Mouse (Mus musculus) CH12.LX (cell line): ENCODE data around the gene Gm10160. TPM values are rescaled to one million over a fixed set of nuclear protein-coding genes. Genes with fewer than 3 reads are reported as not detected.

Source experiments
- DNase-seq: peaks from one replicate; pipeline ENCODE4 v3.0.0-alpha.2; 2013; ENCODE audit errors: extremely low read depth
- H3K27ac ChIP-seq: 2 replicates; pipeline ENCODE4 v1.5.1; 2012; ENCODE audit warnings: low read depth, mild to moderate bottlenecking, control low read depth, moderate library complexity; ENCODE audit not compliant: insufficient read depth
- H3K27me3 ChIP-seq: replicated peaks from 2 replicates; pipeline ENCODE3; 2012; ENCODE audit warnings: inconsistent platforms
- H3K36me3 ChIP-seq, 2 experiments: replicated peaks in 1 of 2; 2 replicates each; pipeline versions ENCODE3 to v1.6.1; 2012; ENCODE audit warnings: inconsistent platforms in 1 of 2, low read length in 1 of 2, mild to moderate bottlenecking in 1 of 2, mixed read lengths in 1 of 2, moderate library complexity in 1 of 2; ENCODE audit not compliant: control insufficient read depth in 1 of 2, insufficient read depth in 1 of 2
- H3K4me1 ChIP-seq, 2 experiments: 2 replicates each; pipeline ENCODE4 v1.6.1; 2012; ENCODE audit warnings: inconsistent platforms in 1 of 2, moderate library complexity in 1 of 2; ENCODE audit not compliant: insufficient read depth in 2 of 2, control insufficient read depth in 1 of 2
- H3K4me2 ChIP-seq: 2 replicates; pipeline ENCODE4 v1.6.1; 2012; ENCODE audit warnings: low read depth, mild to moderate bottlenecking, control low read depth; ENCODE audit not compliant: poor library complexity, insufficient read depth, severe bottlenecking
- H3K4me3 ChIP-seq, 3 experiments: fragments of 150-350 bp in 1 of 3; sonication (generic) in 1 of 3; replicated peaks in 1 of 3; 2 replicates each; pipeline versions ENCODE3 to v1.5.1; 2011 to 2012; ENCODE audit warnings: low read depth in 2 of 3, low read length in 2 of 3, mild to moderate bottlenecking in 2 of 3, moderate library complexity in 2 of 3, control low read depth in 1 of 3, improper control_type of control experiment in 1 of 3, inconsistent platforms in 1 of 3, mixed read lengths in 1 of 3; ENCODE audit not compliant: poor library complexity in 1 of 3
- H3K79me2 ChIP-seq: replicated peaks from 2 replicates; pipeline ENCODE4 v1.6.1; 2012; ENCODE audit warnings: mild to moderate bottlenecking, moderate library complexity; ENCODE audit not compliant: control insufficient read depth, poor library complexity, insufficient read depth, severe bottlenecking; ENCODE audit errors: extremely low read depth
- H3K9ac ChIP-seq: 2 replicates; pipeline ENCODE4 v1.6.1; 2012; ENCODE audit warnings: low read depth, mild to moderate bottlenecking, control low read depth, moderate library complexity; ENCODE audit not compliant: insufficient read depth
- H3K9me3 ChIP-seq: replicated peaks from 2 replicates; pipeline ENCODE3; 2012; ENCODE audit warnings: low read length, inconsistent platforms, mixed read lengths
- CHD1 ChIP-seq: IDR thresholded peaks from 2 replicates; pipeline ENCODE4 v1.6.1; 2012; ENCODE audit warnings: low read depth, low read length, improper control_type of control experiment, inconsistent platforms
- CTCF ChIP-seq, 2 experiments: IDR thresholded peaks in 1 of 2; conservative IDR thresholded peaks in 1 of 2; 2 replicates each; pipeline ENCODE4 v1.5.1; 2011 to 2012; ENCODE audit warnings: low read depth in 2 of 2, low read length in 2 of 2, improper control_type of control experiment in 1 of 2, inconsistent platforms in 1 of 2, mild to moderate bottlenecking in 1 of 2, moderate library complexity in 1 of 2
- E2F4 ChIP-seq: IDR thresholded peaks from 2 replicates; pipeline ENCODE4 v1.6.1; 2011; ENCODE audit warnings: low read depth, low read length, improper control_type of control experiment; ENCODE audit not compliant: insufficient replicate concordance
- ELF1 ChIP-seq: IDR thresholded peaks from 2 replicates; pipeline ENCODE4 v1.6.1; 2014; ENCODE audit warnings: low read depth, mild to moderate bottlenecking, inconsistent platforms, low read length, improper control_type of control experiment
- HCFC1 ChIP-seq: IDR thresholded peaks from 2 replicates; pipeline ENCODE4 v1.6.1; 2012; ENCODE audit warnings: low read depth, mild to moderate bottlenecking, inconsistent platforms, low read length, improper control_type of control experiment
- IRF4 ChIP-seq: IDR thresholded peaks from 2 replicates; pipeline ENCODE4 v1.6.1; 2014; ENCODE audit warnings: low read depth, mild to moderate bottlenecking, inconsistent platforms, low read length, improper control_type of control experiment
- JUND ChIP-seq: conservative IDR thresholded peaks from 2 replicates; pipeline ENCODE4 v1.6.1; 2011; ENCODE audit warnings: low read depth, low read length, improper control_type of control experiment
- KAT2A ChIP-seq: IDR thresholded peaks from 2 replicates; pipeline ENCODE4 v1.6.1; 2012; ENCODE audit warnings: low read length, improper control_type of control experiment, inconsistent platforms; ENCODE audit not compliant: insufficient replicate concordance
- MAFK ChIP-seq: IDR thresholded peaks from 2 replicates; pipeline ENCODE4 v1.6.1; 2011; ENCODE audit warnings: low read length, improper control_type of control experiment; ENCODE audit not compliant: insufficient replicate concordance
- MAZ ChIP-seq: IDR thresholded peaks from 2 replicates; pipeline ENCODE4 v1.6.1; 2012; ENCODE audit warnings: low read depth, mild to moderate bottlenecking, inconsistent platforms, low read length, improper control_type of control experiment, moderate library complexity
- NELFE ChIP-seq: IDR thresholded peaks from 2 replicates; pipeline ENCODE4 v1.6.1; 2011; ENCODE audit warnings: low read depth, low read length, improper control_type of control experiment
- PAX5 ChIP-seq: IDR thresholded peaks from 2 replicates; pipeline ENCODE4 v1.6.1; 2012; ENCODE audit warnings: low read length, inconsistent platforms, mixed read lengths
- POLR2A ChIP-seq: IDR thresholded peaks from 2 replicates; pipeline ENCODE4 v1.6.1; 2011; ENCODE audit warnings: low read depth, mild to moderate bottlenecking, improper control_type of control experiment, low read length
- RAD21 ChIP-seq: IDR thresholded peaks from 2 replicates; pipeline ENCODE4 v1.6.1; 2011; ENCODE audit warnings: low read depth, mild to moderate bottlenecking, low read length, improper control_type of control experiment, moderate library complexity
- SIN3A ChIP-seq: IDR thresholded peaks from 2 replicates; pipeline ENCODE4 v1.6.1; 2012; ENCODE audit warnings: low read length, improper control_type of control experiment, inconsistent platforms
- SMC3 ChIP-seq: IDR thresholded peaks from 2 replicates; pipeline ENCODE4 v1.6.1; 2011; ENCODE audit warnings: low read depth, low read length, improper control_type of control experiment
- TCF12 ChIP-seq: IDR thresholded peaks from 2 replicates; pipeline ENCODE4 v1.6.1; 2014; ENCODE audit warnings: low read depth, mild to moderate bottlenecking, inconsistent platforms, low read length, improper control_type of control experiment
- UBTF ChIP-seq: IDR thresholded peaks from 2 replicates; pipeline ENCODE4 v1.6.1; 2012; ENCODE audit warnings: low read depth, mild to moderate bottlenecking, inconsistent platforms, low read length, improper control_type of control experiment, moderate library complexity
- USF1 ChIP-seq: IDR thresholded peaks from 2 replicates; pipeline ENCODE4 v1.6.1; 2014; ENCODE audit warnings: low read depth, mild to moderate bottlenecking, inconsistent platforms, low read length, improper control_type of control experiment
- USF2 ChIP-seq: conservative IDR thresholded peaks from 2 replicates; pipeline ENCODE4 v1.6.1; 2011; ENCODE audit warnings: low read depth, low read length, improper control_type of control experiment
- ZC3H11A ChIP-seq: IDR thresholded peaks from 2 replicates; pipeline ENCODE4 v1.6.1; 2012; ENCODE audit warnings: low read depth, mild to moderate bottlenecking, inconsistent platforms, low read length, improper control_type of control experiment
- ZMIZ1 ChIP-seq: IDR thresholded peaks from 2 replicates; pipeline ENCODE4 v1.6.1; 2012; ENCODE audit warnings: low read depth, mild to moderate bottlenecking, inconsistent platforms, low read length, improper control_type of control experiment
- dilution Hi-C: fragments of 300-500 bp; cut with MboI; formaldehyde crosslinking; loops from 2 replicates; pipeline ENCODE4 v1.14.3; 2020; ENCODE audit warnings: low sequenced_read_pairs; ENCODE audit not compliant: extremely low pct_unique_long_range_greater_than_20kb, extremely low pct_ligation_motif_present
- in situ Hi-C: fragments of 300-500 bp; cut with MboI; formaldehyde crosslinking; loops from 3 replicates; pipeline ENCODE4 v1.14.3; 2019; ENCODE audit warnings: low sequenced_read_pairs, low pct_ligation_motif_present, low pct_unique_long_range_greater_than_20kb, mixed read lengths
- polyA plus RNA-seq: library from polyadenylated mRNA; unstranded; fragments of >175 nt; gene quantifications from 2 replicates; pipeline ENCODE4 v1.2.1, GENCODE M21; 2012; ENCODE audit warnings: low read depth; ENCODE audit not compliant: insufficient read length
- total RNA-seq, 2 experiments: library from RNA; depleted of rRNA; stranded (reverse); fragments of 300-350 nt in 1 of 2; fragments of >200 nt in 1 of 2; gene quantifications; 2 replicates each; pipeline ENCODE4 v1.2.3; 2012 to 2014

Gene Gm10160
- total and polyA plus RNA-seq, 3 experiments: not detected

- DNase-seq: no peak
- dilution Hi-C loops (no loop called here), in situ Hi-C loops (no loop called here)
- Histone ChIP-seq H3K9me3 (peaks cover 3% of the 10 kb centered on the region), H3K36me3 (no peaks in the 10 kb centered on the region), H3K79me2 (no peaks in the 10 kb centered on the region), H3K4me2 (no peak overlapping the region), H3K4me1 (peaks cover 1 to 2% of the 10 kb centered on the region in 2 experiments; a peak in 1 of 4 replicates), H3K27ac (no peak overlapping the region), H3K4me3 (no peak overlapping the region), H3K27me3 (no peaks in the 10 kb centered on the region), H3K9ac (no peak overlapping the region)
- TF ChIP-seq SMC3 (0 out of 2 replicates have a peak, but pooled peaks have one; percentile 3), RAD21 (no peak; the same call in 1 of the 2 replicates), CTCF (conservative IDR thresholded peaks at IDR 0.05 in 1 of 2, IDR thresholded peaks at IDR 0.05 in 1 of 2; ENCODE audit: low read depth in 2 of 2, low read length in 2 of 2) (peak in 1 of 2 experiments; percentile 42; a peak in 2 of 4 replicates)
Observed at GRCm38 (mm10) chr7:81834847-81835246, 20.7 kb downstream of the Gm10160 start.

- peak within 1 kb of the TSS; percentile 64 for H3K27ac ChIP-seq
- TF ChIP-seq KAT2A (0 out of 2 replicates have a peak, but pooled peaks have one; percentile 34), CHD1 (no peak), SIN3A (peak; percentile 18; the same call in 1 of the 2 replicates), NELFE (peak; percentile 52), TCF12 (peak; percentile 47), E2F4 (no peak), ELF1 (peak; percentile 74), POLR2A (peak; percentile 58; the same call in 1 of the 2 replicates), USF2 (no peak)
- TF ChIP-seq, all 38 proteins: peak for 6
- in situ Hi-C loops: no loop called here
- H3K9ac ChIP-seq: peak within 1 kb of the TSS; percentile 71
- H3K4me2 ChIP-seq: peak within 1 kb of the TSS; percentile 77
- peaks cover 36% of the 10 kb centered on the region for H3K79me2 ChIP-seq
- dilution Hi-C loops: no loop called here
- H3K4me1 ChIP-seq: peaks cover 8 to 33% of the 10 kb centered on the region in 2 experiments
- H3K27me3 ChIP-seq: no peaks in the 10 kb centered on the region
- peak within 1 kb of the TSS; percentile 76 to 89 (median 86) for H3K4me3 ChIP-seq
- H3K9me3 ChIP-seq: no peaks in the 10 kb centered on the region
- peak; percentile 59 for DNase-seq
- peaks cover 0 to 10% of the 10 kb centered on the region in 2 experiments for H3K36me3 ChIP-seq
Observed at GRCm38 (mm10) chr7:81829379-81829894, 26.2 kb downstream of the Gm10160 start, which contains the start of gene Btbd1. TSS of gene Btbd1 (minus strand) at chr7:81829431.

GRCm38 (mm10) chr7:81828681-81829378 lies 26.8 kb downstream of the Gm10160 start:
- Histone ChIP-seq H3K4me1 (peaks cover 8 to 37% of the 10 kb centered on the region in 2 experiments), H3K27ac (peak overlapping the region; percentile 64), H3K79me2 (peaks cover 42% of the 10 kb centered on the region), H3K4me3 (peak overlapping the region; percentile 76 to 89 (median 86)), H3K9me3 (no peaks in the 10 kb centered on the region), H3K4me2 (peak overlapping the region; percentile 77), H3K27me3 (no peaks in the 10 kb centered on the region), H3K9ac (peak overlapping the region; percentile 71), H3K36me3 (peaks cover 0 to 14% of the 10 kb centered on the region in 2 experiments)
- dilution Hi-C loops: no loop called here
- DNase-seq: no peak
- in situ Hi-C loops: no loop called here
- TF ChIP-seq UBTF (peak; percentile 67; the same call in 1 of the 2 replicates), USF1 (no peak), ZMIZ1 (no peak), ZC3H11A (no peak), IRF4 (0 out of 2 replicates have a peak, but pooled peaks have one; percentile 8), CHD1 (0 out of 2 replicates have a peak, but pooled peaks have one; percentile 12), JUND (no peak), HCFC1 (no peak), ELF1 (0 out of 2 replicates have a peak, but pooled peaks have one; percentile 10), NELFE (no peak), TCF12 (no peak), MAZ (no peak), SIN3A (no peak), MAFK (no peak), PAX5 (no peak)
